Mouse (Mus musculus): ENCODE measurements around the gene Scrn2. TPM values are rescaled to one million over a fixed set of nuclear protein-coding genes. Genes with fewer than 3 reads are reported as not detected.

Gene Scrn2
- polyA plus RNA-seq, 1 experiment from 2014 or later = 15.0 TPM

DNA sequence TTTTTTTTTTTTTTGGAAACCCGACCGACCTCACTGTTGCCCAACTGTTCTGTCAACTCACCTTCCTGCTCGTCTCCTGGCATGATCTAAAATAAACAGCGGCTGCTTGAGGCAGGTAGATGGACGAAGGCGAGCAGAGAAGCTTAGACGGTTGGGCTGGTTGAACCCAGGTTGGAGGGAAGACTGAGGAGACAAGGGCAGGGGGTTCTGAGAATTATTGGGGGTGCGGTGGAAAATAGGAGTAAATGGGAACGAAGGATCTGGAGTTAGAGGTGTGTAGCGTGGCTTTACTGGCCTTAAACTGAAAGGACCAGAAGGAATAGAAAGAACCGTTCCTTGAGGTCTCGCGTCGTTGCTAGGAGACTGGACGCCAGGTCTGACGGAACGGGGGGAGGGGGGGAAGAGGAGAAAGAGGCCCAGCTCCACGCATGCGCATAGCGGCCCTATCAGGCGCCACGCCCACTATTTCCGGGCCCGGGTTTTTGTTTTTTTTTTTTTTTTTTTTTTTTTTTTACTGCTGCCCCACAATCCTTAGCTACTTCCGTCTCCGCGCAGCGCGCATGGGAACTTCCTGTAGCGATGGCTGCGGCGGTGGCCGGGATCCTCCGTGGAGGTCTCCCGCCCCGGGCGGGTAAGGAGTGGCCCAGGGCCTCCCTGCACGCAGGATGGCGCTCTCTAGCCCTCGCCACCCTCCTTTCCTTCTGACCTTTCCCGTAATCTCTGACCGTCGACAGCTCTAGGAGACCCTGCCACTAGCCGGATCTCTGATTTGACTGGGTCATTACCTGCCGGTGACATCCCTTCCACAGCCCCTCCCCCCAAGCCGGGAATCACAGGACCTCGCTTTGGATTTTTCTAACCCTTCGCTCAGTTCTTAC lies 11.5 kb downstream of the Scrn2 start, which contains the start of the genes Lrrc46 and Mrpl10:
Lrrc46 (minus strand) TSS at position 386 of the 878 bp plus-strand sequence.
Mrpl10 (plus strand) TSS at position 539 of the 878 bp plus-strand sequence.
- ATAC-seq (replicated peaks) = peak; percentile 95
- H3K4me1 ChIP-seq = peaks cover 15% of the 10 kb centered on the region
- H3K36me3 ChIP-seq (replicated peaks) = no peaks in the 10 kb centered on the region
- peak within 1 kb of the TSS; percentile 86 for H3K27ac ChIP-seq
- H3K9ac ChIP-seq = peak within 1 kb of the TSS; percentile 97
- no peaks in the 10 kb centered on the region for H3K27me3 ChIP-seq (replicated peaks)
- peak within 1 kb of the TSS; percentile 75 for H3K4me2 ChIP-seq
- H3K9me3 ChIP-seq = no peaks in the 10 kb centered on the region
- H3K4me3 ChIP-seq = peak within 1 kb of the TSS; percentile 91
- under 1% methylated on average over 48 of the region's 48 CpGs for WGBS

DNA sequence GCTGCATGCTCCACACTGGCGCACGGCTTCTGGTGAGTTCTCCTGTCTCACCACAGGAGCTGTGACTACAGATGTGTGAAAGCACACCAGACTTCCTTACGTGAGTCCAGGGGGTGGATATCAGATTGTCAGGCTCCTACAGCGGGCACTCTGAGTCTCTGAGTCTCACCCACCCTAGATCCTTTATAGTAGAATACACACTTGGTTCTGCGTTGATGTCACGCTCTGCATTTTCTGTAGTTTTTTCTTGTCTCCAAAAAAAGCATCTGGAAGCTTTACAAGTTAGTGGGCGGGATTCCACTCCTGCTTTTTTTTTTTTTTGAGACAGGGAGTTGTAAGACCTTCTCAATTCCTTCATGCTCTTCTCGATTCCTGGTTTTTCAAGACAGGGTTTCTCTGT lies 15.2 kb downstream of the Scrn2 start:
- no peaks in the 10 kb centered on the region for H3K36me3 ChIP-seq (replicated peaks)
- H3K4me1 ChIP-seq = peaks cover 15% of the 10 kb centered on the region
- ATAC-seq (replicated peaks) = no peak
- H3K27ac ChIP-seq = no peak overlapping the region
- H3K4me3 ChIP-seq = no peak overlapping the region
- no peak overlapping the region for H3K4me2 ChIP-seq
- H3K9me3 ChIP-seq = no peaks in the 10 kb centered on the region
- WGBS = 96% methylated on average over 8 of the region's 8 CpGs
- no peak overlapping the region for H3K9ac ChIP-seq
- no peaks in the 10 kb centered on the region for H3K27me3 ChIP-seq (replicated peaks)

DNA sequence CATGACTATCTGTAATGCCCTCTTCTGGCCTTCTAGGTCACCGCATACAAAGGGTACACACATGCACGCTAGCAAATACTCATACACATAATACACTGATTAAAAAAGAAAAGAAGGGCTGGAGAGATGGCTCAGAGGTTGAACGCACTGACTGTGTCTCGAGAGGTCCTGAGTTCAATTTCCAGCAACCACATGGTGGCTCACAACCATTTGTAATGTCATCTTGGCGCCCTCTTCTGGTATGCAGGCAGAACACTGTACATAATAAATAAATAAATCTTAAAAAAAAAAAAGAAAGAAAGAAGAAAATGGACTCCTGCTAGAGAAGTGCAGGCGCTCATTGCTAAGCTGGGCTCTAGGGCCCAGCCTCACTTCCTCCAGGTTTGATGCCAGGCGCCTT lies 16.1 kb downstream of the Scrn2 start:
- Histone ChIP-seq H3K4me3 (no peak overlapping the region), H3K9ac (no peak overlapping the region), H3K27ac (no peak overlapping the region), H3K9me3 (no peaks in the 10 kb centered on the region), H3K4me1 (peaks cover 21% of the 10 kb centered on the region), H3K27me3 (replicated peaks) (no peaks in the 10 kb centered on the region), H3K4me2 (no peak overlapping the region), H3K36me3 (replicated peaks) (no peaks in the 10 kb centered on the region)
- ATAC-seq (replicated peaks) = no peak
- 81% methylated on average over 7 of the region's 7 CpGs for WGBS

DNA sequence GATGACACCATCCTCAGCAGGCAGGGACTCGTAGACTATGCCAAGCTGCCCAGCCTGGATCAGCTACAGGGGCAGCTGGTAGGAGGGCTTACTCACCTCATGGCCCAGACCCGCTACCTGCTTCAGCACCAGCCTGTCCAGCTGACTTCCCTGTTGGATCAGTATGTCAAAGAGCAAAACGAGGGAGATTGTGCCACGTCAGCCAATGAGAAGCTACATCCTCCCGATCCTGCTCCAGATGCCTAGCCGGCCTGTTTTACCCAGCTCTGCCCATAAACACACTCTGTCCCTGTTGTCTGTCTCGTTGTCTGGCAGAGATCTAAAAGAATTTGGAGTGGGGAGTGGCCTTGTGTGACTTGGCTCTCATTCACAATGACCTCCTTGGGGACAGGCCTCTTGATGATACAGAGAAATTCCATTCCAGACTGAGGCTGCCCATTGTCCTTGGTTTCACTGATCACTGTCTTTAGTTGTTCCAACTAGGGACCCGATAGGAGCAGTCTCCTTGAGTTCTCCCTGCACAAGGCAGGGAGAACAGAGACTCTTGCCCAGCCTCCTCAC lies 18.4 kb downstream of the Scrn2 start:
- Histone ChIP-seq H3K36me3 (replicated peaks) (no peaks in the 10 kb centered on the region), H3K9me3 (no peaks in the 10 kb centered on the region), H3K4me1 (peaks cover 27% of the 10 kb centered on the region), H3K27me3 (replicated peaks) (no peaks in the 10 kb centered on the region), H3K27ac (no peak overlapping the region), H3K9ac (no peak overlapping the region), H3K4me3 (no peak overlapping the region), H3K4me2 (no peak overlapping the region)
- 83% methylated on average over 8 of the region's 8 CpGs for WGBS
- ATAC-seq (replicated peaks) = no peak

DNA sequence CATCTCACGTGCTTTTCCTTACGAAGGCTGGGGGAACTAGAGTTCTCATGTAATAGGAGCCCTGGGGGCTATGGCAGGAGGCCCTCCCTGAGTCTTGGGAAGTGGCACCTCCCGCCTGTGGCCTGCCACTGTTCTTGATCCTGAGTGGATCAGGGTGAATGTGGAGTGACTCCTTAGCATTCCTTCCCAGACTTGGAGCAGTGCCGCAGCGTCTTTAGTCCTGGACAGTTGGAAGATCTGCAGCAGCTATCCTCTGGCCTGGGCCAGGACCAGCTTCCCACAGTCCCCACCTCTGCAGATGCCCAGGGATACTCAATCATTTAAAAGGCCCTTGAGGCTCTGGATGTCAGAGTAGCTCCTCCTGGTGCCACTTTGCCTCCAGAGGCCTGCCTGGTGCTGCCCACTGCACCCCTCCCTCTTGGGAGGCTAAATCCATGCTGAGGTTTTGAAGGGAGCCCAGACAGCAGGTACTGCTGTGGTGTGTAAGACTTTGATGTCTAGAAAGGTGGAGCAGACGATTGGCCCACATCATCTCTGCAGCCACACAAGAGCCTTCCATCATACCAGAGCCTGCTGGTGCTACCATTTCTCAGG lies 19.9 kb downstream of the Scrn2 start:
- Histone ChIP-seq H3K9ac (no peak overlapping the region), H3K4me2 (no peak overlapping the region), H3K4me3 (no peak overlapping the region), H3K36me3 (replicated peaks) (peaks cover 11% of the 10 kb centered on the region; the same call in 1 of the 2 replicates), H3K9me3 (no peaks in the 10 kb centered on the region), H3K27ac (no peak overlapping the region), H3K27me3 (replicated peaks) (no peaks in the 10 kb centered on the region), H3K4me1 (peaks cover 27% of the 10 kb centered on the region)
- WGBS = 77% methylated on average over 6 of the region's 6 CpGs
- ATAC-seq (replicated peaks) = no peak

DNA sequence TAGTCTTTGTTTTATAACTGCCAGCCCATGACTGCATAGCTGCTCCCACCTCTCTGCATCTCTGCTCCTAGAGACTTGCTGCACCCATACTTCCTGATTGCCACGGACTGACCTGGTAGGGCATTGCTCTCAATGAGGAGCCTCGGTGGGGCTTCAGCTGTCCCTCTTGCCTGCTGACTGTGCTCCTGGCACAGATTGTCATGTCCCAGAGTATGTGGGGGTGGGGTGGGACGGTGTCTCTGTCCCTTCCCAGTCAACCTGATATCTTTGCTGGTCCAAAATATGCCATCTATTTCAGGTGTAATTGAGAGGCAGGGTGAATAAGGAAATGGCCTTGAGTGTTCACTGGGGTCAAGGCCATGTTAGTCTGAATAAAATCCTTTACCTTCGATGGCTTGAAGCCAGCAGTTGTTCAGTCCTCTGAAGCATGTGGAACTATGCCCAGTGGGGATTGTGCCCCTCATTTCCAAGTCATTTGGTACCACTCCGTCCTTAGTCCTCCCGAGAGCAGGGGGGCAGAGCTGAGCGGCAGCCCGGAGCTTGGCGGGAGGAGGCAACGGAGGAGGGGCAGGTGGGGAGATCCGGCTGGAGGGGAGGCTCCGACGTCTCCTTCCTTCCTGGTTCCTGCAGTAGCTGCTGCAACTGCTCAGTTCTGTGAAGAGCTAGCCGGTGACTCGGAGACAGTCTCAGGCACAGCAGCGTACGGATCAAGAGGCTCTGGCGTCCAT lies 20.6 kb downstream of the Scrn2 start, which contains the start of gene Osbpl7:
Osbpl7 (plus strand) TSS at position 413 of the 728 bp plus-strand sequence.
- Histone ChIP-seq H3K36me3 (replicated peaks) (peaks cover 19% of the 10 kb centered on the region; the same call in 1 of the 2 replicates), H3K27ac (peak within 1 kb of the TSS; percentile 67)
- WGBS = 6% methylated on average over 18 of the region's 18 CpGs

DNA sequence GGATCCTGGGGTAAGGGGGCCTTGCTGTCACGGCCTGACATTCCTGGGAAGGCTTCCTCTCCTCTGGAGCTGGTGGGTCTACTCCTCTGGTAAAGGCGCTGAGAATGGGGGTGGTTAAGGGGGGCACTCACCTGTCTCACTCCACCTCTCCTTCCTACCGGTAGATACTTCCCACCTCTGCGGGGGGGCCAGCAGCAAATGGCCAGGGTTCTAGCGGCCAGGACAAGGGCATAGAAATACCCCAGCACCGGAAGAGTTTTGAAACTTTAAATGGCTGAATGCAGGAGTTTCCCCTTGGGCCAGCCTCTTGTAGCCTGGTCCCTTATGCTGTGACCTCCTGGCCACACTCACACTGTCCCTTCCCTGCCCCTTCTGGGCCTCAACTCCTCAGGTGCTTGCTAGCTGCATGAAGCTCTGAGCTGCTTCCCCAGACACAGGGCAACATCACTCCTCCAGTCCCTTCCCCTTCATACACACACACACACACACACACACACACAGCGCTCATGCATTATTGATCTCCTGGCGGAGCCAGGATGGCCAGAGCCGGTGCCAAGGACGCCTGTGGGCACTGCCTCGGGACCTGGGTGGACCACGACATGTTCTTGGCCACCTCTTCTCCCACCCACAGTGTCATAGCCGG lies 21.3 kb downstream of the Scrn2 start:
- peak overlapping the region; percentile 79 for H3K9ac ChIP-seq
- H3K4me3 ChIP-seq = peak overlapping the region; percentile 61
- no peaks in the 10 kb centered on the region for H3K9me3 ChIP-seq
- H3K4me2 ChIP-seq = peak overlapping the region; percentile 96
- ATAC-seq (replicated peaks) = peak; percentile 59
- peaks cover 25% of the 10 kb centered on the region; the same call in 1 of the 2 replicates for H3K36me3 ChIP-seq (replicated peaks)
- WGBS = 18% methylated on average over 13 of the region's 13 CpGs
- H3K27me3 ChIP-seq (replicated peaks) = no peaks in the 10 kb centered on the region
- peak overlapping the region; percentile 67 for H3K27ac ChIP-seq
- peaks cover 27% of the 10 kb centered on the region for H3K4me1 ChIP-seq

More for the DNA sequence above, 20.6 kb downstream of the Scrn2 start, which contains the start of gene Osbpl7:
- Histone ChIP-seq H3K27me3 (replicated peaks) (no peaks in the 10 kb centered on the region), H3K4me1 (peaks cover 27% of the 10 kb centered on the region), H3K9ac (peak within 1 kb of the TSS; percentile 79), H3K4me2 (peak within 1 kb of the TSS; percentile 96), H3K4me3 (peak within 1 kb of the TSS; percentile 61), H3K9me3 (no peaks in the 10 kb centered on the region)
- ATAC-seq (replicated peaks) = peak; percentile 86

DNA sequence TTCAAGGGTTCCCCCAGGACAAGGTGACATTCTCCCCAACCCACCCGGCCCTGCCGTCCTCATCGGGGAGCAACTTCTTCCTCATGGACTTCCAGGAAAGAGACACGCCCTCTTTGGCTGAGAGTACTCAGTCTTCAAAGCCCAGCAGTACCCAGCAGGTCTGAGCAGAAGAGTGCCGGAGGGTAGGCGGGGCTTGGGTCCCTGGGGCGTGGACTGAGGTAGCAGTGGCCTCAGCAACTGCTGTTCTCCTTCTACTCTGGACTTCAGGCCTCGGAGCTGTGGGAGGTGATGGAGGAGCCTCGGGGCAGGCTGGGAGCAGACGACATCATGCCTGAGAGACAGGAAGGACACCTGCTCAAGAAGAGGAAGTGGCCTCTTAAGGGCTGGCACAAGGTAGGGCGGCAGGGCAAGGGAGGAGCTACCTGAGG lies 22.5 kb downstream of the Scrn2 start:
- Histone ChIP-seq H3K4me2 (no peak overlapping the region), H3K9ac (no peak overlapping the region), H3K4me1 (peaks cover 27% of the 10 kb centered on the region), H3K4me3 (no peak overlapping the region), H3K9me3 (no peaks in the 10 kb centered on the region), H3K27ac (no peak overlapping the region), H3K36me3 (replicated peaks) (peaks cover 30% of the 10 kb centered on the region; the same call in 1 of the 2 replicates), H3K27me3 (replicated peaks) (no peaks in the 10 kb centered on the region)
- 34% methylated on average over 11 of the region's 11 CpGs for WGBS
- no peak for ATAC-seq (replicated peaks)

DNA sequence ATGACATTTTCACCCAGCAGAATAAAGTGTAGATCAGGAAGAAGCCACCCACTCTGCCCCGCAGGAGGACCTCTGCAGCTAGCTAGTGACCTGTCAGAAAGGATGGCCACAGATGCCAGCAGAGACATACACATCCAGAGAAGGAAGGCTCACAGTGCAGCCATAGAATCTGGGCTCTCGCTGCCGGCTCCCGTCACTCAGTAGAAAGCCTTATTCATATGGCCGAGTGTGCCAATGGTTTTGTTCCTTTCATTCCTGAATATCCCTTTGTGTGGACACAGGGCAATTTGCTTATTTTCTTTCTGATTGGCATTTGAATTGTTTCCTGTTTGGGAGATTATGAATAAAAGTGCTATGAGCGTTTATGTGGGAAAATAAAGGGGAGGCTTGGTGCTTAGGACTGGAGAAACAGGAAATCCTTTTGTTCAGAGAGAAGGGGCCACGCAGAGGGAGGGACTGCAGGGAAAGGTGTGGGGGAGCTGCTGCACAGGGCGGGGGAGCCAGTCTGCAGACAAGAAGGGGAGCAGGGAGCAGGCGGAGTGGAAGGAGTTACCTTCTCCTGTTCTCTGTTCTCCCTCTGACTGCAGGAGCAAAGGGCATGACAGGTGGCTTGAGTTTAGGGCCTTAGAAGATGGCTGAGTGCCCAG lies 33.7 kb downstream of the Scrn2 start:
- H3K4me2 ChIP-seq = no peak overlapping the region
- H3K9ac ChIP-seq = no peak overlapping the region
- ATAC-seq (replicated peaks) = no peak
- H3K27ac ChIP-seq = peak overlapping the region; percentile 65
- H3K4me1 ChIP-seq = no peaks in the 10 kb centered on the region
- H3K4me3 ChIP-seq = no peak overlapping the region
- no peaks in the 10 kb centered on the region for H3K9me3 ChIP-seq
- H3K27me3 ChIP-seq (replicated peaks) = no peaks in the 10 kb centered on the region
- H3K36me3 ChIP-seq (replicated peaks) = peaks cover 10% of the 10 kb centered on the region; the same call in 1 of the 2 replicates
- 20% methylated on average over 9 of the region's 9 CpGs for WGBS

DNA sequence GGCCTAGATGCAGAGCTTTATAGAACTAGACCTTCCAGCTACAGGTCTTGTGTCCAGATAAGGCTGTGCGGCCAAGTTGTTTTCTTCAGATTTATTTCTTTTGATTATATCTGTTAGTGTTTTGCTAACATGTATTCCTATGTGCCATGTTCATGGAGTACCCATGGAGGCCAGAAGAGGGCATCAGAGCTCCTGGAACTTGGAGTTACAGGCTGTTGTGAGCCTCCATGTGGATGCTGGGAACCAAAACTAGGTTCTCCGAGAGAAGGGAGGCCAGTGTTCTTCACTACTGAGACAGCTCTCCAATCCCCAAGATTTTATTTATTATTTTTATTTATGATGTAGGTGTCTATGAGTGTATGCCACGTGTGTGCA lies 34.2 kb downstream of the Scrn2 start:
- WGBS = 86% methylated on average over 3 of the region's 3 CpGs
- peaks cover 12% of the 10 kb centered on the region; the same call in 1 of the 2 replicates for H3K36me3 ChIP-seq (replicated peaks)
- H3K9me3 ChIP-seq = no peaks in the 10 kb centered on the region

More for the DNA sequence above, 34.2 kb downstream of the Scrn2 start:
- ATAC-seq (replicated peaks) = no peak
- H3K9ac ChIP-seq = no peak overlapping the region
- H3K4me3 ChIP-seq = no peak overlapping the region
- no peaks in the 10 kb centered on the region for H3K27me3 ChIP-seq (replicated peaks)
- peak overlapping the region; percentile 65; the same call in 1 of the 2 replicates for H3K27ac ChIP-seq
- no peak overlapping the region for H3K4me2 ChIP-seq
- no peaks in the 10 kb centered on the region for H3K4me1 ChIP-seq

Data from midbrain, embryonic 15.5 days (tissue).